Mouse (Mus musculus) heart, postnatal 0 days (tissue): ENCODE measurements around the gene Zfp354b. TPM values are rescaled to one million over a fixed set of nuclear protein-coding genes. Genes with fewer than 3 reads are reported as not detected.
A peak's percentile ranks its signal among the peaks of the same experiment; 100 is the strongest.

Source experiments
- ATAC-seq: fragments of 200-750 bp; cut with Nextera tagmentation; 2 replicates; pipeline ENCODE4 v1.8.0; 2017; ENCODE audit warnings: low read depth, moderate number of reproducible peaks, moderate library complexity; ENCODE audit not compliant: insufficient read depth
- DNase-seq: peaks from one replicate; pipeline ENCODE4 v3.0.0-alpha.2; 2016; ENCODE audit warnings: low spot score
- H3K27ac ChIP-seq: fragments of 300-500 bp; sonication (generic); 2 replicates; pipeline ENCODE4 v1.5.1; 2014; ENCODE audit warnings: low read depth, mild to moderate bottlenecking
- H3K27me3 ChIP-seq: fragments of 300-500 bp; sonication (generic); 2 replicates; pipeline ENCODE4 v1.6.1; 2014; ENCODE audit warnings: low read length, mixed read lengths; ENCODE audit not compliant: control insufficient read depth, insufficient read depth
- H3K36me3 ChIP-seq: fragments of 300-500 bp; sonication (generic); replicated peaks from 2 replicates; pipeline ENCODE4 v1.6.1; 2014; ENCODE audit warnings: low read length, mixed read lengths; ENCODE audit not compliant: control insufficient read depth, insufficient read depth
- H3K4me1 ChIP-seq: fragments of 300-500 bp; sonication (generic); 2 replicates; pipeline ENCODE4 v1.6.1; 2014; ENCODE audit warnings: antibody characterized with exemption; ENCODE audit not compliant: control insufficient read depth, insufficient read depth
- H3K4me2 ChIP-seq: fragments of 300-500 bp; sonication (generic); 2 replicates; pipeline ENCODE4 v1.6.1; 2014; ENCODE audit warnings: low read depth, mild to moderate bottlenecking, low read length, moderate library complexity
- H3K4me3 ChIP-seq: fragments of 300-500 bp; sonication (generic); 2 replicates; pipeline ENCODE4 v1.5.1; 2014; ENCODE audit warnings: low read depth, low read length
- H3K9ac ChIP-seq: fragments of 300-500 bp; sonication (generic); replicated peaks from 2 replicates; pipeline ENCODE4 v1.6.1; 2014; ENCODE audit warnings: low read depth, low read length, mixed read lengths
- H3K9me3 ChIP-seq: fragments of 300-500 bp; sonication (generic); replicated peaks from 2 replicates; pipeline ENCODE4 v1.6.1; 2016; ENCODE audit warnings: low read length; ENCODE audit not compliant: control insufficient read depth
- CTCF ChIP-seq: IDR thresholded peaks from 2 replicates; pipeline ENCODE4 v1.5.1; 2016; ENCODE audit warnings: antibody characterized with exemption, control low read depth, low read depth
- EP300 ChIP-seq: IDR thresholded peaks from 2 replicates; pipeline ENCODE4 v1.6.1; 2016; ENCODE audit warnings: antibody characterized with exemption, low read depth
- WGBS: fragments of 180-500 bp; shearing (Covaris S2); extraction: QIAGEN DNeasy Blood & Tissue Kit; methylation state at CpG from one replicate; pipeline ENCODE4 v1.1.7; 2014; 5-methylcytosine and 5-hydroxymethylcytosine counted together
- polyA plus RNA-seq: library from polyadenylated mRNA; unstranded; fragments of >200 nt; fragmentation: Nextera tagmentation; extraction: Ambion mirVana; gene quantifications from 2 replicates; pipeline ENCODE4 v1.2.1, GENCODE M21; 2015
- total RNA-seq: library from RNA; depleted of rRNA; stranded (reverse); fragments of >200 nt; gene quantifications from 2 replicates; pipeline ENCODE4 v1.2.3, GENCODE M21; 2014; ENCODE audit warnings: low replicate concordance; rRNA removed

Gene Zfp354b
- total RNA-seq (0.73 TPM in 1 of 2 replicates, not detected in the other), polyA plus RNA-seq (0.85 TPM in 2 replicates)

GRCm38 (mm10) chr11:50931451-50931866 lies at the start of gene Zfp354b:
Gene Zfp354b (minus strand): TSS chr11:50931633.
- under 1% methylated on average over 18 of the region's 18 CpGs for WGBS
- peak; percentile 85 for ATAC-seq
- Histone ChIP-seq H3K4me1 (0 out of 2 replicates have a peak, but pooled peaks cover 9% of the 10 kb centered on the region), H3K9me3 (no peaks in the 10 kb centered on the region), H3K27ac (0 out of 2 replicates have a peak within 1 kb of the TSS, but pooled peaks have one; percentile 41), H3K9ac (peak within 1 kb of the TSS; percentile 65), H3K36me3 (no peaks in the 10 kb centered on the region), H3K4me2 (peak within 1 kb of the TSS; percentile 94), H3K27me3 (no peaks in the 10 kb centered on the region), H3K4me3 (peak within 1 kb of the TSS; percentile 58)
- DNase-seq: peak; percentile 86
- TF ChIP-seq EP300: no peak
- TF ChIP-seq CTCF: no peak

- H3K4me2 ChIP-seq: no peak overlapping the region
- TF ChIP-seq CTCF: peak; percentile 20; the same call in 1 of the 2 replicates
- no peak for TF ChIP-seq EP300
- 67% methylated on average over 4 of the region's 4 CpGs for WGBS
- H3K9ac ChIP-seq: no peak overlapping the region
- H3K4me1 ChIP-seq: no peaks in the 10 kb centered on the region
- no peaks in the 10 kb centered on the region for H3K36me3 ChIP-seq
- DNase-seq: no peak
- ATAC-seq: no peak
- H3K27me3 ChIP-seq: 0 out of 2 replicates have a peak, but pooled peaks cover 14% of the 10 kb centered on the region
- no peaks in the 10 kb centered on the region for H3K9me3 ChIP-seq
- no peak overlapping the region for H3K4me3 ChIP-seq
- H3K27ac ChIP-seq: no peak overlapping the region
These were observed 45.8 kb upstream of the Zfp354b start for GRCm38 (mm10) chr11:50977216-50977615.

- DNase-seq (no peak), ATAC-seq (no peak)
- WGBS: 85% methylated on average over 11 of the region's 11 CpGs
- Histone ChIP-seq H3K9me3 (no peaks in the 10 kb centered on the region), H3K27me3 (peaks cover 7% of the 10 kb centered on the region; the same call in 1 of the 2 replicates), H3K4me3 (no peak within 1 kb of the TSS), H3K9ac (no peak within 1 kb of the TSS), H3K36me3 (no peaks in the 10 kb centered on the region), H3K4me1 (no peaks in the 10 kb centered on the region), H3K4me2 (no peak within 1 kb of the TSS), H3K27ac (no peak within 1 kb of the TSS)
- TF ChIP-seq EP300 (no peak), CTCF (no peak)
These were observed 34.8 kb upstream of the Zfp354b start, which contains the start of gene Olfr1378 for GRCm38 (mm10) chr11:50966230-50966629. Gene Olfr1378 (plus strand): TSS chr11:50966530.

DNA sequence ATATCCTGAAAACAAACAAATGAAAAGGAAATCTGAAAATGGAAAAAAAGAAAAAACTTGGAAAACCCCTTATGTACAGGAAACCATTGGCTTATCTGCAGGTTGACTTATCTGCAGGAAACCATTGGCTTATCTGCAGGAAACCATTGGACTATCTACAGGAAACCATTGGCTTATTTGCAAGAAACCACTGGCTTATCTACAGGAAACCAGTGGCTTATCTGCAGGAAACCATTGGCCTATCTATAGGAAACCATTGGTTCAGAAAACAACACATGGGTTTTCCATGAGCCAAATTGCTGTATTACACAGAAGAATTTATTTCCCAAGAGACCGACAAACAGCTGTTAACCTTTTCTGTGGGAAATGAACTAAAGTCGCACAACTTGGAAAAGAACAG lies 33.5 kb upstream of the Zfp354b start:
- H3K4me1 ChIP-seq: no peaks in the 10 kb centered on the region
- ATAC-seq (peak; percentile 44), DNase-seq (peak; percentile 9)
- H3K9ac ChIP-seq: no peak overlapping the region
- peaks cover 2% of the 10 kb centered on the region; the same call in 1 of the 2 replicates for H3K27me3 ChIP-seq
- H3K9me3 ChIP-seq: no peaks in the 10 kb centered on the region
- WGBS: 59% methylated on average over 2 of the region's 2 CpGs
- TF ChIP-seq CTCF (no peak), EP300 (peak; percentile 95)
- no peak overlapping the region for H3K27ac ChIP-seq
- H3K4me2 ChIP-seq: no peak overlapping the region
- no peak overlapping the region for H3K4me3 ChIP-seq
- no peaks in the 10 kb centered on the region for H3K36me3 ChIP-seq

- Histone ChIP-seq H3K9ac (no peak within 1 kb of the TSS), H3K4me1 (no peaks in the 10 kb centered on the region), H3K9me3 (no peaks in the 10 kb centered on the region), H3K27ac (no peak within 1 kb of the TSS), H3K4me3 (no peak within 1 kb of the TSS), H3K36me3 (no peaks in the 10 kb centered on the region), H3K4me2 (no peak within 1 kb of the TSS), H3K27me3 (peaks cover 22% of the 10 kb centered on the region)
- ATAC-seq (no peak), DNase-seq (no peak)
- TF ChIP-seq EP300 (no peak), CTCF (no peak)
- WGBS: 57% methylated on average over 6 of the region's 6 CpGs
These were observed 22.2 kb upstream of the Zfp354b start, which contains the start of gene Prop1 for GRCm38 (mm10) chr11:50953665-50954064. Gene Prop1 (minus strand): TSS chr11:50953765.

DNA sequence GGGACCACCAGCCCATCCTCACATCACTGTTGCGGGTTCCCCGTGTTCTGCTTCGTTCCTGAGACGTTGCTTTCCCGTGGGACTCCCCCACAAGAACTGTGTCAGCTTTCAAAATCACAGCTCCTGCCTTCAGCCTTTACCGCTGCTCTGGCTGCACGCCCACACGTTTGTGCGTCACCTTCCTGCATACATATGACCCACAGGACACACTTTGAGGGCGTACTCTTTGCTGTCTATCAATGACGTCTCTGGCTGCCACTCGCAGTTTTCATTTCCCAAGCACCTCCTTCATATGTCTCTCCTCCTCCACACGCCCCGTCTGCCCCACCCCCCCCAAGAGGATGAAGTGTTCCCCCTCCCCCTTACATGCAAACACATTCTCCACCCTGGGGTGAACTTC lies 20.9 kb upstream of the Zfp354b start:
- TF ChIP-seq CTCF (no peak), EP300 (no peak)
- Histone ChIP-seq H3K4me2 (no peak overlapping the region), H3K4me3 (no peak overlapping the region), H3K27me3 (peaks cover 22% of the 10 kb centered on the region), H3K36me3 (no peaks in the 10 kb centered on the region), H3K9me3 (no peaks in the 10 kb centered on the region), H3K9ac (no peak overlapping the region), H3K27ac (no peak overlapping the region), H3K4me1 (no peaks in the 10 kb centered on the region)
- ATAC-seq (no peak), DNase-seq (peak; percentile 9)
- 50% methylated on average over 14 of the region's 14 CpGs for WGBS
